Mouse (Mus musculus) hindbrain, embryonic 10.5 days (tissue): ENCODE data around the gene Msn. TPM values are rescaled to one million over a fixed set of nuclear protein-coding genes. Genes with fewer than 3 reads are reported as not detected.
"Not testable (repeated sequence)": the region's sequence is repeated elsewhere in the genome, so short reads cannot be mapped to it uniquely, and the experiment has no call there.

Experiments
- DNase-seq: peaks from one replicate; pipeline ENCODE4 v3.0.0-alpha.2; 2017; ENCODE audit warnings: low spot score
- H3K27ac ChIP-seq: fragments of 300-500 bp; sonication (generic); 2 replicates; pipeline ENCODE4 v1.5.1; 2016; ENCODE audit warnings: mild to moderate bottlenecking, moderate library complexity
- H3K27me3 ChIP-seq: fragments of 300-500 bp; sonication (generic); 2 replicates; pipeline ENCODE4 v1.6.1; 2016; ENCODE audit warnings: mild to moderate bottlenecking; ENCODE audit not compliant: poor library complexity, insufficient read depth, severe bottlenecking
- H3K36me3 ChIP-seq: fragments of 300-500 bp; sonication (generic); 2 replicates; pipeline ENCODE4 v1.6.1; 2016; ENCODE audit warnings: mild to moderate bottlenecking, moderate library complexity
- H3K4me1 ChIP-seq: fragments of 300-500 bp; sonication (generic); replicated peaks from 2 replicates; pipeline ENCODE4 v1.6.1; 2016; ENCODE audit warnings: mild to moderate bottlenecking
- H3K4me3 ChIP-seq: fragments of 300-500 bp; sonication (generic); 2 replicates; pipeline ENCODE4 v1.5.1; 2016; ENCODE audit warnings: mild to moderate bottlenecking, moderate library complexity
- H3K9me3 ChIP-seq: fragments of 300-500 bp; sonication (generic); 2 replicates; pipeline ENCODE4 v1.6.1; 2016; ENCODE audit warnings: mild to moderate bottlenecking, moderate library complexity
- WGBS: fragments of 180-500 bp; shearing (Covaris S2); methylation state at CpG from one replicate; pipeline ENCODE4 v1.1.7; 2016; 5-methylcytosine and 5-hydroxymethylcytosine counted together
- polyA plus RNA-seq: library from polyadenylated mRNA; unstranded; fragments of >200 nt; fragmentation: Nextera tagmentation; extraction: Ambion mirVana; gene quantifications from 2 replicates; pipeline ENCODE4 v1.2.1, GENCODE M21; 2016

Msn gene
- polyA plus RNA-seq, 1 experiment from 2014 or later: 122 TPM

GRCm38 (mm10) chrX:96162571-96162970 is 66.7 kb downstream of the Msn start:
- 85% methylated on average over 2 of the region's 2 CpGs for WGBS
- peak; percentile 2 for DNase-seq

DNA sequence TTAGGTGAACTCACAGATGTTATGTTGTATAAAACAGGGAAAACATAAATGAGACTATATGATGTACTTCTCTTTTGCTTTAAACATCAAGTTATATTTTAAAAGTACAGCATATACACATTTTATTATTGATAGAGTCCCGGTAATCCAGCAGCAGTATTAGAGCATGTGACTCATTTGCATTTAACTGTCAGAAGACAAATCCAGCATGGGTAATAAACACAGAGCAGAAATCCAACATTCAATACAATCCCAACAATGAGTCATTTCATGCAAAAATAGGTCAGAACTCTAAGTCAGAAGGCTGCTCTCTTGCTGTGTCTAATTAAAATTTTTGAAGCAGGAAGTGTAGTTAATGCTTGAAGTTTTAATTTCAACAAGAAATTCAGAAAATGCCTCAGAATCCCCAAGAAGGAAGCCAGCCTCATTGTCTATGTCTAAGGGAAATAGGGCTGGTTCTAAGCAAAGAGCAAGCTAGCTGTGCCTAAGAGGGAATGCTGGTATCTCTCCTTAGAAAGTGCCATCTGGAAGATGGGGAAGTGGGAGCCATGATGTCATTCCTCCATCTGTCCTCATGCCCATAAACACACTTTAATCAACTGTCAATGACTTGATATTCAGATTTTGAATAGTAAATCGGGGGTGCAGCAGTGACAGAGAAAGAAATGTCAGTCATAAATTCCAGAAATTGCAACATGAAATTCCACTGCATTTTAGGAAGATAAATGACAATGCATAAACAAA is 76.0 kb downstream of the Msn start:
- Histone ChIP-seq H3K36me3 (peaks cover 2% of the 10 kb centered on the region), H3K4me1 (no peaks in the 10 kb centered on the region), H3K9me3 (no peaks in the 10 kb centered on the region), H3K27me3 (no peaks in the 10 kb centered on the region), H3K4me3 (no peak overlapping the region), H3K27ac (no peak overlapping the region)
- WGBS: 80% methylated on average over 2 of the region's 2 CpGs
- DNase-seq: no peak

More at GRCm38 (mm10) chrX:96162571-96162970, 66.7 kb downstream of the Msn start:
- Histone ChIP-seq H3K4me1 (no peaks in the 10 kb centered on the region), H3K36me3 (peaks cover 50% of the 10 kb centered on the region), H3K4me3 (no peak overlapping the region), H3K27ac (no peak overlapping the region), H3K27me3 (no peaks in the 10 kb centered on the region), H3K9me3 (no peaks in the 10 kb centered on the region)

- Histone ChIP-seq H3K9me3 (no peaks in the 10 kb centered on the region), H3K36me3 (no peaks in the 10 kb centered on the region), H3K4me1 (no peaks in the 10 kb centered on the region), H3K27ac (no peak overlapping the region), H3K4me3 (no peak overlapping the region), H3K27me3 (no peaks in the 10 kb centered on the region)
- WGBS: 16% methylated on average over 1 of the region's 1 CpGs
- DNase-seq: peak; percentile 12
Measured at GRCm38 (mm10) chrX:96178437-96178836, 82.6 kb downstream of the Msn start.

GRCm38 (mm10) chrX:96184100-96184732 is 88.4 kb downstream of the Msn start:
- no peaks in the 10 kb centered on the region for H3K36me3 ChIP-seq
- 81% methylated on average over 5 of the region's 5 CpGs for WGBS
- no peaks in the 10 kb centered on the region for H3K27me3 ChIP-seq
- H3K4me1 ChIP-seq: no peaks in the 10 kb centered on the region
- H3K27ac ChIP-seq: no peak overlapping the region
- no peaks in the 10 kb centered on the region for H3K9me3 ChIP-seq
- no peak for DNase-seq
- H3K4me3 ChIP-seq: no peak overlapping the region

GRCm38 (mm10) chrX:96205143-96205542 is 109.3 kb downstream of the Msn start:
- not testable (repeated sequence) for H3K36me3 ChIP-seq, H3K27ac ChIP-seq, H3K4me1 ChIP-seq, H3K27me3 ChIP-seq, H3K4me3 ChIP-seq, H3K9me3 ChIP-seq, DNase-seq
- WGBS: 84% methylated on average over 3 of the region's 3 CpGs

GRCm38 (mm10) chrX:96206872-96207271 is 111.0 kb downstream of the Msn start:
- Histone ChIP-seq H3K36me3 (no peaks in the 10 kb centered on the region), H3K27ac (no peak overlapping the region), H3K27me3 (no peaks in the 10 kb centered on the region), H3K9me3 (no peaks in the 10 kb centered on the region), H3K4me1 (no peaks in the 10 kb centered on the region), H3K4me3 (no peak overlapping the region)
- 59% methylated on average over 1 of the region's 1 CpGs for WGBS
- DNase-seq: no peak

GRCm38 (mm10) chrX:96218088-96218487 is 122.2 kb downstream of the Msn start:
- Histone ChIP-seq H3K4me1 (no peaks in the 10 kb centered on the region), H3K36me3 (no peaks in the 10 kb centered on the region), H3K4me3 (no peak overlapping the region), H3K27ac (no peak overlapping the region), H3K9me3 (no peaks in the 10 kb centered on the region), H3K27me3 (no peaks in the 10 kb centered on the region)
- 71% methylated on average over 1 of the region's 1 CpGs for WGBS
- no peak for DNase-seq

Other genes starting within 250 kb of the Msn start
- gene Las1l, start 139.1 kb upstream of the Msn start, polyA plus RNA-seq: 58.1 and 71.7 TPM in 2 replicates
- not detected in 2 replicates for gene Vsig4, start 197.4 kb downstream of the Msn start, polyA plus RNA-seq